Mouse (Mus musculus) lung, postnatal 25 days (tissue): ENCODE results near the gene Cdk14.
A peak's percentile ranks its signal among the peaks of the same experiment; 100 is the strongest.

ENCODE experiments used
- DNase-seq: peaks from one replicate; pipeline ENCODE4 v3.0.0; 2022; ENCODE audit warnings: low spot score

Gene Cdk14

GRCm38 (mm10) chr5:4786816-4787215 lies 633.3 kb downstream of the Cdk14 start:
- no peak for DNase-seq

- no peak for DNase-seq
Measured at GRCm38 (mm10) chr5:4778274-4778673, 641.8 kb downstream of the Cdk14 start.

GRCm38 (mm10) chr5:4776495-4776894 lies 643.6 kb downstream of the Cdk14 start:
- no peak for DNase-seq

DNA sequence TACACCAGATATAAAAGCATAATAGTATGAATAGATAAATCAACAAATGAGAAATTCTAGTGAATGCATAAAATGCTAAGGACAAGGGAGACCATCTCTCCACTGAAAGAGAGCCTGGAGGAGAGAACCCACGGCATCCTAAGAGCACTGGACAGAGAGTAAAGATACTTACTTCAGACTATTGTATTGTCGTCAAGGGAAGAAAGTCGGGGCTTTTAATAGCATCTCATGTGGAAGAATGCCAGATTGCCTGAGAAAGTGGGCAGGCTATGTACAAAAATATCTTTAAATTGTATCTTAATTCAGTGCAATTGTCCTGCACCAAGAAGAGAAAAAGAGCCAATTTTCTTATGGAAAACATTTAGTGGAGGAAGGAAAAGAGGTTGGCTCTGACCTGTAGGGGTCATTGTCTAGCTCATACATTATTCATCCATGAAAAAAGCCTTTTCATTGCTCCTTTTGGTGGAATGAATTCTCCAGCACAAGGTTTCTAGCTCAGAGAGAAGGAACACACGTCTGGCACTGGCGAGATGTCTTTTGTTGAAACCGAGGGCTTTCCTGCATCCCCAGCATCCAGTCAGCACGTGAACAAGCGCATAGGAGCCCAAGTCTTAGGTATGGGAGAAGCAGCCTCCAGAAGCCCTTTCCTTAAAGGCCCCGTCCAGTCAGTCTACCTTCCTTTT lies 646.9 kb downstream of the Cdk14 start:
- no peak for DNase-seq

- DNase-seq: no peak
Measured at GRCm38 (mm10) chr5:4770609-4771008, 649.5 kb downstream of the Cdk14 start.

DNA sequence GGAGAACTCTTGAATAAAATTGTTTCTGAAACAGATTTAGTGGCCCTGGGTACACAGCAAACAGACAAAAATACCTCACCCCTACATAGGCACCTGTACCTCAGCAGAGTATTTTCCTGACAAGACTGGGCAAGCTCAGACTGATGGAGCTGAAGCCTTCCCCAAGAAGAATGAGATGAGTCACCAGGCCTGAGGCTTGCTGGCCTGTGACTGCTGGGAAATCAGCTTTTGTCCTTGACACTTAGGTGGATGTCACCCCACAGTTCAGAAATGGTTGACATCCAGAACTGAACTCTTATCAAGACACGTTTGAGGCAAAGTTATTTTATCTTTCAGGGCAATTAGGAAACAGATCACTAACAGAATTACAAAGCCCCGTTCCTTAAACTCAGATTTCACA lies 652.2 kb downstream of the Cdk14 start:
- DNase-seq: no peak

- DNase-seq: no peak
Measured at GRCm38 (mm10) chr5:4766719-4767118, 653.4 kb downstream of the Cdk14 start.

GRCm38 (mm10) chr5:4761891-4762290 lies 658.2 kb downstream of the Cdk14 start:
- DNase-seq: no peak

DNA sequence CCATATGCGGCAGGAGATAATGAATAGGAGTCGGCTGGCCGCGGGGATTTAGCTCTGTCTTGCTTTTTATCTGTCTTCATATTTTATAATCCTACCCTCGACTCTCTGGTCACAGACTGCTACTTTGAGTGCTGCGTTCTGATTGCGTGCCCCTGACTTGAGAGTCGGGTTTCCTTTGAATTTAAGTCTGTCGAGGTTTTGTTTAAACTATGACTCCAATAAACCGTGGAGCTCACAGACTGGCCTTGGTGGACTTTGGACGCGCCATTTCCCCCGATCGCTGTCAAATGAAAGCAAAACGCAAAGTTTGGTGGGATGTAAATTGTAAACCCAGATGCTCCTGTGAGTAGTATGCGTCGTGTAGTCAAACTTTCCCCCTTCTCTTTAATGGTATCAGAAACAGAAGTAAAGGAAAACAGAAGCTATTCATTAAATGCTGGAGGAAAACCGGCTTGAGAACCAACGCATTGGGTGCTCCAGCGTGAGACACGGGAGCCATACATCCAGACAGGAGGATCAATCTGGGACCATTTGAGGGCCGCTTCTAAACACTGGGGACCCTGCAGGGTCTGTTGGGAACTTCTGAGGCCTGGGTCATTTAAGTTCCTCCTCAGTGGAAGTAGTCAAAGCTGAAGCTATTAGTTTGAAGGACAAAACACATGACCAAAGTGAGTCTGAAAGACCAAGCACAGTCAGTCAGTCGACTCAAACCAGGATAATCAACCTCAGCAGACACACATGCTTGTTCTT lies 661.6 kb downstream of the Cdk14 start:
- no peak for DNase-seq

DNA sequence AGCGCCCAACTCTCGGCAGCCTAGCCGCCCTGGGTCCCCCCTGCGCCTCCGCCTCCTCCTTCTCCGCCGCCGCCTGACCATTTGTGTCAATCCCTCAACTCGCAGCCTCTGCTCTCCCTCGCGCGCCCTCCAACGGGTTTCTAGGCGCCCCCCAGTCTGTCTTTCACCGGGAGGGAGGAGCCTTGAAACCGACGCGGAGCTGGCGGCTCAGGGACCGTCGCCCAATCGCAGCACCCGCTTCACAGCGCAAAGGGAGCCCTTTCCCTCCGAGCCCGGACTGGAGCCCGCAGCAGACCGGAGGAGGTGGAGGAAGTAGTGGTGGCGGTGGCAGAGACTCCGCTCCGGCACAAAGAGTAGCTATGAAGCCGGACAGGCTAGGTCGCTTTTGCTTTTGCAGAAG lies 662.2 kb downstream of the Cdk14 start, which contains the start of gene Fzd1:
Gene Fzd1 (minus strand): TSS at position 134 of the 400 bp plus-strand sequence.
- peak; percentile 94 for DNase-seq

DNA sequence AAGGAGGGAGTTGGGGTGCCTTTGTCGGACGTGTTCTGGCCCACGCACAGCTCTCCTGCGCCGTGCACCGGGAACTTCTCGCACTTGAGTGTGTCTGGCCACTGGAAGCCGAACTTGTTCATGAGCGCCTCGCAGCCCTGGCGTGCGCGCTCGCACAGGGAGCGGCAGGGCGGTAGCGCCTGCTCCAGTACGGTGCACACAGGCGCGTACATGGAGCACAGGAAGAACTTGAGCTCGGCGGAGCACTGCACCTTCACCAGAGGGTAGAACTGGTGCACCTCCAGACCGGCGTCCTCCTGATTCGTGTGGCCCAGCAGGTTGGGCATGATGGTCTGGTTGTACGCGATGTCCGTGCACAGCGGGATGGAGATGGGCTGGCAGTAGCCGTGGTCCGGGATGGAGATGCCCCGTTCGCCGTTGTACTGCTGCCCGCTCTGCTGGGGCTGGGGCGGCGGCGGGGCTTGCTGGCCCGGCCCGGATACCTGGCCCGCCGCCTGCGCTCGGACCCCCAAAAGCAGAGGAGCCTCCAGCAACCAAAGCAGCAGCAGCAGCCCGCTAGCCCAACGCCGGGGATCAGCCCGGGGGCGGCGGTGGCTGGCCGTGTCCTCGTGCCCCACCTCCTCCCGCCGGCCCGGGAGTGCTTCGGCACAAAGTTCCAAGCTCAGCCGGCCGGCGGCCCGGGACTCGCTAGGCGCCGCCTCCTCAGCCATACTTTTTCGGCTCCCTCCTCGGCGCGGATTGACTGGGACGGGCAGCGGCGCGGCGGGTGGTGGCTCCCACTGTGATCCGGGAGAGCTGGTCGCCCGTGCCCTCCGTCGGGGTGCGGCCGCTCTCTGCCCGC lies 663.0 kb downstream of the Cdk14 start:
- peak; percentile 57 for DNase-seq

DNA sequence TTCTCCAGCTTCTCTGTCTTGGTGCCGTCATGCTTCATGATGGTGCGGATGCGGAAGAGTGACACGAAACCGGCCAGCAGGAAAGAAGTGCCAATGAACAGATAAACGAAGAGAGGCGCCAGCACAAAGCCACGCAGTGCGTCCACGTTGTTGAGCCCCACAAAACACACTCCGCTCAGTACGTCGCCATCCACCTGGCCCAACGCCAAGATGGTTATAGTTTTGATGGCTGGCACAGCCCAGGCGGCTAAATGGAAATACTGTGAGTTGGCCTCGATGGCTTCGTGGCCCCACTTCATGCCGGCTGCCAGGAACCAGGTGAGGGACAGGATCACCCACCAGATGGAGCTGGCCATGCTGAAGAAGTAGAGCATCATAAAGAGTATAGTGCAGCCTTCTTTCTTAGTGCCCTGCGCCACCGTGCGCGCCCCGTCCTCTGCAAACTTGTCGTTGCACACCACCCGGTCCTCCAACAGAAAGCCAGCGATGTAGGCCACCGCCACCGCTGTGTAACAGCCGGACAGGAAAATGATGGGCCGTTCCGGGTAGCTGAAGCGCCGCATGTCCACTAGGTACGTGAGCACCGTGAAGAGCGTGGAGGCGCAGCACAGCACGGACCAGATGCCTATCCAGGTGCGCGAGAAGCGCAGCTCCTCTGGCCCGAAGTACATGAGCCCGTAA lies 664.0 kb downstream of the Cdk14 start:
- peak; percentile 9 for DNase-seq

- no peak for DNase-seq
Measured at GRCm38 (mm10) chr5:4755326-4755725, 664.8 kb downstream of the Cdk14 start.

- DNase-seq: no peak
Measured at GRCm38 (mm10) chr5:4754701-4755281, 665.3 kb downstream of the Cdk14 start.
